Mouse (Mus musculus) retina, postnatal 7 days (tissue): ENCODE measurements at regions not wholly inside any gene's neighbourhood (a gene's known extent, or its start where the extent isn't known, plus 50 kb on each side); places are given as distances from the start of the nearest gene placed in this dataset.
"Not testable (repeated sequence)": the region's sequence is repeated elsewhere in the genome, so short reads cannot be mapped to it uniquely, and the experiment has no call there.

Experiments
- DNase-seq: peaks from one replicate; pipeline ENCODE4 v3.0.0-alpha.2; 2012; ENCODE audit warnings: low read depth, low spot score

- DNase-seq = no peak
Measured at GRCm38 (mm10) chr13:44651259-44652238, 77.7 kb upstream of the Jarid2 start.

GRCm38 (mm10) chr13:44657905-44658414 lies 71.3 kb upstream of the Jarid2 start:
- no peak for DNase-seq

- DNase-seq = no peak
Measured at GRCm38 (mm10) chr13:44659861-44660260, 69.4 kb upstream of the Jarid2 start.

GRCm38 (mm10) chr13:44663062-44663461 lies 66.2 kb upstream of the Jarid2 start:
- DNase-seq = no peak

- no peak for DNase-seq
Measured at GRCm38 (mm10) chr13:44663730-44664129, 65.5 kb upstream of the Jarid2 start.

GRCm38 (mm10) chr13:44669761-44670160 lies 59.5 kb upstream of the Jarid2 start:
- no peak for DNase-seq

GRCm38 (mm10) chr13:44673337-44673966 lies 55.8 kb upstream of the Jarid2 start:
- no peak for DNase-seq

- DNase-seq = no peak
Measured at GRCm38 (mm10) chr13:44673967-44674357, 55.3 kb upstream of the Jarid2 start.

- DNase-seq = no peak
Measured at GRCm38 (mm10) chr13:44674926-44675650, 54.2 kb upstream of the Jarid2 start.

- no peak for DNase-seq
Measured at GRCm38 (mm10) chr13:44676041-44676440, 53.2 kb upstream of the Jarid2 start.

- DNase-seq = no peak
Measured at GRCm38 (mm10) chr13:44678121-44678520, 51.2 kb upstream of the Jarid2 start.

- not testable (repeated sequence) for DNase-seq
Measured at GRCm38 (mm10) chr13:44679457-44679856, 49.8 kb upstream of the Jarid2 start.
